ENCODE assay signal across 9 mouse cellular contexts in genomic region chr9:43240594-43240900, GRCm38 (mm10). TPM values are rescaled to one million over a fixed set of nuclear protein-coding genes. Genes with fewer than 3 reads are reported as not detected.
DNase-seq lines count a peak whose midpoint lies in the region; ATAC-seq and TF ChIP-seq lines count a peak whose summit lies in the region.
"Had no signal": no experiment of that assay in that cellular context is flagged by ENCODE, and none has a peak within 500 bp of the region (broad histone marks: within the 10 kb centered on the region; RNA-seq: fewer than 3 reads in every experiment).

No protein-coding gene starts in this region.

- H3K9me3 ChIP-seq in kidney, embryonic 15.5 days (replicated peaks): no peaks in the 10 kb centered on the region
- no peaks in the 10 kb centered on the region for H3K9me3 ChIP-seq in intestine, embryonic 14.5 days (ENCODE audit: control insufficient read depth, low read length)
- no peaks in the 10 kb centered on the region for H3K9me3 ChIP-seq in midbrain, embryonic 14.5 days (ENCODE audit: control insufficient read depth, low read length)

- no peaks in the 10 kb centered on the region for H3K27me3 ChIP-seq in kidney, embryonic 15.5 days
- no peaks in the 10 kb centered on the region for H3K27me3 ChIP-seq in intestine, embryonic 14.5 days (replicated peaks; ENCODE audit: control insufficient read depth, insufficient read depth, low read length)
- H3K27me3 ChIP-seq in midbrain, embryonic 14.5 days (ENCODE audit: control insufficient read depth, insufficient read depth, low read length): peaks cover 35% of the 10 kb centered on the region
- 0 out of 2 replicates have a peak, but pooled peaks cover 2% of the 10 kb centered on the region for H3K27me3 ChIP-seq in cerebellum, adult 2 months (ENCODE audit: control insufficient read depth, insufficient read depth, low read length)

- TF ChIP-seq CTCF in embryonic fibroblast, embryonic 13.5 days (IDR thresholded peaks at IDR 0.05; ENCODE audit: borderline replicate concordance, insufficient read depth, low read length): no peak
- no peak for TF ChIP-seq CTCF in cerebellum, adult 2 months (IDR thresholded peaks at IDR 0.05; ENCODE audit: borderline replicate concordance, insufficient read depth, low read depth, low read length)

- no peak overlapping the region; the same call in 1 of the 2 replicates for H3K4me3 ChIP-seq in kidney, embryonic 15.5 days (replicated peaks)
- no peak overlapping the region for H3K4me3 ChIP-seq in embryonic fibroblast, embryonic 13.5 days (ENCODE audit: insufficient read depth, low read length)
- H3K4me3 ChIP-seq in intestine, embryonic 14.5 days (ENCODE audit: low read depth, low read length): peak overlapping the region; percentile 95; the same call in 1 of the 2 replicates
- no peak overlapping the region for H3K4me3 ChIP-seq in midbrain, embryonic 14.5 days (replicated peaks; ENCODE audit: low read depth, low read length)
- no peak overlapping the region for H3K4me3 ChIP-seq in cerebellum, adult 2 months (replicated peaks; ENCODE audit: insufficient read depth, low read depth, low read length)

- peak overlapping the region; percentile 81 for H3K4me2 ChIP-seq in kidney, embryonic 15.5 days
- H3K4me2 ChIP-seq in intestine, embryonic 14.5 days (ENCODE audit: low read length): peak overlapping the region; percentile 80
- peak overlapping the region; percentile 71 for H3K4me2 ChIP-seq in midbrain, embryonic 14.5 days (ENCODE audit: low read length)

- WGBS in kidney, embryonic 15.5 days: 53% methylated on average over 2 of the region's 2 CpGs
- 33% methylated on average over 2 of the region's 2 CpGs for WGBS in intestine, embryonic 14.5 days
- WGBS in midbrain, embryonic 14.5 days: 52% methylated on average over 2 of the region's 2 CpGs
- 83% methylated on average over 2 of the region's 2 CpGs for WGBS in cerebellum, adult 2 months

- H3K27ac ChIP-seq in kidney, embryonic 15.5 days: peak overlapping the region; percentile 94
- peak overlapping the region; percentile 96 for H3K27ac ChIP-seq in embryonic fibroblast, embryonic 13.5 days (ENCODE audit: insufficient read depth, low read length)
- H3K27ac ChIP-seq in intestine, embryonic 14.5 days (ENCODE audit: low read depth): peak overlapping the region; percentile 91
- H3K27ac ChIP-seq in midbrain, embryonic 14.5 days (replicated peaks; ENCODE audit: low read depth, low read length): no peak overlapping the region
- H3K27ac ChIP-seq in cerebellum, adult 2 months (ENCODE audit: insufficient read depth, low read length): no peak overlapping the region

- H3K9ac ChIP-seq in kidney, embryonic 15.5 days: no peak overlapping the region
- H3K9ac ChIP-seq in intestine, embryonic 14.5 days (ENCODE audit: low read length): peak overlapping the region; percentile 80
- H3K9ac ChIP-seq in midbrain, embryonic 14.5 days (replicated peaks; ENCODE audit: low read length): peak overlapping the region; percentile 43; the same call in 1 of the 2 replicates

- H3K36me3 ChIP-seq in kidney, embryonic 15.5 days: no peaks in the 10 kb centered on the region
- H3K36me3 ChIP-seq in intestine, embryonic 14.5 days (ENCODE audit: control insufficient read depth, insufficient read depth, low read length): peaks cover 5% of the 10 kb centered on the region; the same call in 1 of the 2 replicates
- H3K36me3 ChIP-seq in midbrain, embryonic 14.5 days (ENCODE audit: control insufficient read depth, insufficient read depth, low read length): no peaks in the 10 kb centered on the region

- H3K4me1 ChIP-seq in kidney, embryonic 15.5 days: peaks cover 61% of the 10 kb centered on the region
- H3K4me1 ChIP-seq in embryonic fibroblast, embryonic 13.5 days (ENCODE audit: control insufficient read depth, insufficient read depth, low read length): peaks cover 14% of the 10 kb centered on the region
- H3K4me1 ChIP-seq in intestine, embryonic 14.5 days (replicated peaks; ENCODE audit: control insufficient read depth, insufficient read depth, low read length): peaks cover 29% of the 10 kb centered on the region
- H3K4me1 ChIP-seq in midbrain, embryonic 14.5 days (ENCODE audit: control insufficient read depth, insufficient read depth, low read length): peaks cover 12% of the 10 kb centered on the region; the same call in 1 of the 2 replicates
- H3K4me1 ChIP-seq in cerebellum, adult 2 months (ENCODE audit: control insufficient read depth, insufficient read depth, low read length): no peaks in the 10 kb centered on the region

- no peak for ATAC-seq in kidney, embryonic 15.5 days (replicated peaks; ENCODE audit: low FRiP score)
- ATAC-seq in intestine, embryonic 14.5 days (replicated peaks; ENCODE audit: low FRiP score, low TSS enrichment, low read depth): no peak
- ATAC-seq in midbrain, embryonic 14.5 days (ENCODE audit: low FRiP score, low TSS enrichment): no peak

- TF ChIP-seq POLR2A in embryonic fibroblast, embryonic 13.5 days (IDR thresholded peaks at IDR 0.05; ENCODE audit: low read depth, low read length): no peak; the same call in 1 of the 2 replicates
- no peak for TF ChIP-seq POLR2A in cerebellum, adult 2 months (IDR thresholded peaks at IDR 0.05; ENCODE audit: borderline replicate concordance, insufficient read depth, low read length)

- no peak for DNase-seq in kidney, postnatal 25 days
- DNase-seq in intestine, embryonic 14.5 days (ENCODE audit: low spot score): no peak
- DNase-seq in midbrain, embryonic 14.5 days: no peak
- no peak for DNase-seq in Muller cell, postnatal 12 days (ENCODE audit: inconsistent ontology term)
- DNase-seq in cerebellum, adult 2 months: no peak
- no peak for DNase-seq in T-cell, adult 2 months (ENCODE audit: low spot score)
- DNase-seq: layer of hippocampus, adult 9-11 months had no signal

RNA-seq across cellular contexts. Expression of gene Oaf, which starts 0.8 kb away (rescaled TPM):
- 53.9 and 59.5 TPM in 2 replicates for polyA plus RNA-seq in kidney, embryonic 15.5 days (2015; fragmentation: Nextera tagmentation; extraction: Ambion mirVana)
- 147 and 210 TPM in 2 replicates for polyA plus RNA-seq in embryonic fibroblast, embryonic 13.5 days (2011; ENCODE audit: insufficient read length, low read depth, missing spikeins)
- 108 and 118 TPM in 2 replicates for polyA plus RNA-seq in intestine, embryonic 14.5 days (2014; fragmentation: Nextera tagmentation; extraction: Ambion mirVana)
- polyA plus RNA-seq in midbrain, embryonic 14.5 days (2014; fragmentation: Nextera tagmentation; extraction: Ambion mirVana): 2.3 and 7.9 TPM in 2 replicates
- polyA plus RNA-seq in cerebellum, adult 2 months (2012; rRNA removed): 5.2 and 6.3 TPM in 2 replicates

RNA-seq across cellular contexts. Expression of gene Pou2f3, which starts 30.4 kb away (rescaled TPM):
- polyA plus RNA-seq in kidney, embryonic 15.5 days (2015; fragmentation: Nextera tagmentation; extraction: Ambion mirVana): 0.17 TPM in 1 of 2 replicates, not detected in the other
- polyA plus RNA-seq in embryonic fibroblast, embryonic 13.5 days (2011; ENCODE audit: insufficient read length, low read depth, missing spikeins): not detected in 2 replicates
- polyA plus RNA-seq in intestine, embryonic 14.5 days (2014; fragmentation: Nextera tagmentation; extraction: Ambion mirVana): 0.89 and 1.3 TPM in 2 replicates
- 0.08 TPM in 1 of 2 replicates, not detected in the other for polyA plus RNA-seq in midbrain, embryonic 14.5 days (2014; fragmentation: Nextera tagmentation; extraction: Ambion mirVana)
- 0.07 and 0.10 TPM in 2 replicates for polyA plus RNA-seq in cerebellum, adult 2 months (2012; rRNA removed)

Comparison
In these comparisons a context has a peak if more than half of its experiments do, and no peak if none do; other contexts are left out.
1. H3K27ac ChIP-seq: peak in kidney, embryonic 15.5 days (single experiment), embryonic fibroblast, embryonic 13.5 days (single experiment) and intestine, embryonic 14.5 days (single experiment); none in midbrain, embryonic 14.5 days (single experiment) and cerebellum, adult 2 months (single experiment).
2. Peak in every context shown above with its lines, with median percentiles within 50 percentile points of each other: H3K4me2 ChIP-seq.